Mouse (Mus musculus) myocyte (in vitro differentiated cells): ENCODE results near the gene Fmn2.

Experiments used
- CEBPB ChIP-seq: IDR thresholded peaks from 2 replicates; pipeline ENCODE4 v1.6.1; 2011; ENCODE audit warnings: mild to moderate bottlenecking, moderate library complexity; ENCODE audit not compliant: poor library complexity, insufficient read depth, severe bottlenecking
- E2F4 ChIP-seq: IDR thresholded peaks from one replicate; pipeline ENCODE4 v1.6.1; 2011; ENCODE audit warnings: mild to moderate bottlenecking, control low read depth, moderate library complexity; ENCODE audit not compliant: insufficient read depth
- MAX ChIP-seq: IDR thresholded peaks from one replicate; pipeline ENCODE4 v1.6.1; 2011; ENCODE audit warnings: low read depth, mild to moderate bottlenecking, control low read depth
- MYOD1 ChIP-seq, 3 experiments: IDR thresholded peaks; one replicate each; pipeline ENCODE4 v1.6.1; 2011; ENCODE audit warnings: control low read depth in 2 of 3, low read depth in 2 of 3, mild to moderate bottlenecking in 2 of 3, moderate library complexity in 1 of 3; ENCODE audit not compliant: insufficient read length in 2 of 3, control insufficient read depth in 1 of 3
- MYOG ChIP-seq, 3 experiments: IDR thresholded peaks; one replicate each; pipeline ENCODE4 v1.6.1; 2011; ENCODE audit warnings: control low read depth in 2 of 3, low read depth in 2 of 3, mild to moderate bottlenecking in 2 of 3; ENCODE audit not compliant: insufficient read length in 2 of 3, control insufficient read depth in 1 of 3, insufficient read depth in 1 of 3
- POLR2A ChIP-seq: IDR thresholded peaks from one replicate; pipeline ENCODE4 v1.6.1; 2011; ENCODE audit warnings: low read depth, mild to moderate bottlenecking, control low read depth, moderate library complexity; ENCODE audit not compliant: insufficient read length
- POLR2AphosphoS2 ChIP-seq: IDR thresholded peaks from one replicate; pipeline ENCODE4 v1.6.1; 2011; ENCODE audit warnings: low read depth, control low read depth; ENCODE audit not compliant: insufficient read length
- REST ChIP-seq: IDR thresholded peaks from one replicate; pipeline ENCODE4 v1.6.1; 2011; ENCODE audit warnings: mild to moderate bottlenecking, control low read depth, moderate library complexity; ENCODE audit not compliant: insufficient read depth, insufficient read length
- SRF ChIP-seq: IDR thresholded peaks from one replicate; pipeline ENCODE4 v1.6.1; 2011; ENCODE audit warnings: low read depth; ENCODE audit not compliant: control insufficient read depth, insufficient read length
- TCF12 ChIP-seq: IDR thresholded peaks from one replicate; pipeline ENCODE4 v1.6.1; 2011; ENCODE audit warnings: mild to moderate bottlenecking, control low read depth; ENCODE audit not compliant: poor library complexity, insufficient read depth, severe bottlenecking
- TCF3 ChIP-seq: IDR thresholded peaks from one replicate; pipeline ENCODE4 v1.6.1; 2011; ENCODE audit warnings: low read depth, control low read depth; ENCODE audit not compliant: insufficient read length
- USF1 ChIP-seq: IDR thresholded peaks from one replicate; pipeline ENCODE4 v1.6.1; 2011; ENCODE audit warnings: low read depth, mild to moderate bottlenecking, control low read depth, moderate library complexity

DNA sequence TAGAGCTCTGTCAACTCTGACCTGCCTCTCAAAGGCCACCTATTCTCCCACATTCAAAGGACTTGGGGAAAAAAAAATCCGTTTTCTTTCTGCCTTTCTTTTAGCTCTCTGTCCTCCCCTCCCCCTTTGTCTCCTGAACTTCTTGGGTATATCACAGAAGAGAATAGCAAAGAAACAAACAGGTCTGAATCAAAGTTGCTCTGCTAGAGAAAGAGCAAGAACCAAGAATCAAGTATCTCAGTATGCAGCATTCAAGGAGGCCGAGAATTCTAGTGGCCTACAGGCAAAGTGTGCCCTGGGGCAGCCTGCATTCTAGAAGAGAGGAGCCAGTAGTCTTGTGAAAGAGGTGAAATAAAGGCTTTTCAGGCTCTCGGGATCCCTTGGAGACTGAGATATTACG is 1.6 kb upstream of the Fmn2 start:
- TF ChIP-seq USF1 (no peak), POLR2AphosphoS2 (no peak), E2F4 (no peak), TCF3 (no peak), POLR2A (no peak), MYOG (IDR thresholded peaks at IDR 0.05; ENCODE audit: control insufficient read depth in 1 of 3, insufficient read depth in 1 of 3, insufficient read length in 2 of 3, low read depth in 2 of 3) (no peak), MAX (no peak), CEBPB (no peak), TCF12 (no peak), REST (no peak), MYOD1 (IDR thresholded peaks at IDR 0.05; ENCODE audit: control insufficient read depth in 1 of 3, insufficient read length in 2 of 3, low read depth in 2 of 3) (no peak), SRF (no peak)
